Mouse (Mus musculus) bone marrow, adult 2 months (tissue): Measurements from ENCODE around the gene Slc9a8. TPM values are rescaled to one million over a fixed set of nuclear protein-coding genes. Genes with fewer than 3 reads are reported as not detected.

ENCODE experiments used
- H3K27ac ChIP-seq: fragments of 200-500 bp; 2 replicates; pipeline ENCODE4 v1.5.1; 2012; ENCODE audit warnings: low read depth, mild to moderate bottlenecking, control low read depth, inconsistent platforms, low read length; ENCODE audit not compliant: control insufficient read depth, poor library complexity, insufficient read depth
- H3K4me1 ChIP-seq: fragments of 200-500 bp; 2 replicates; pipeline ENCODE4 v1.6.1; 2011; ENCODE audit warnings: low read length; ENCODE audit not compliant: control insufficient read depth, insufficient read depth
- H3K4me3 ChIP-seq: fragments of 200-500 bp; replicated peaks from 2 replicates; pipeline ENCODE3; 2011; ENCODE audit warnings: mild to moderate bottlenecking, low read depth, low read length, control low read depth; ENCODE audit not compliant: control insufficient read depth
- CTCF ChIP-seq: fragments of 200-500 bp; IDR thresholded peaks from 2 replicates; pipeline ENCODE4 v1.5.1; 2011; ENCODE audit warnings: low read length, control low read depth; ENCODE audit not compliant: control insufficient read depth, insufficient read depth
- POLR2A ChIP-seq: fragments of 200-500 bp; IDR thresholded peaks from 2 replicates; pipeline ENCODE4 v1.6.1; 2011; ENCODE audit warnings: low read depth, mild to moderate bottlenecking, control low read depth, low read length, borderline replicate concordance; ENCODE audit not compliant: control insufficient read depth
- WGBS: fragments of 180-500 bp; shearing (Covaris S2); methylation state at CpG from one replicate; pipeline ENCODE4 v1.1.7; 2018; 5-methylcytosine and 5-hydroxymethylcytosine counted together
- polyA plus RNA-seq: library from polyadenylated mRNA; stranded (reverse); fragments of >200 nt; gene quantifications from 2 replicates; pipeline ENCODE4 v1.2.4, GENCODE M21; 2011; ENCODE audit warnings: low replicate concordance; ENCODE audit not compliant: missing spikeins, insufficient read depth, insufficient read length

Gene Slc9a8
- polyA plus RNA-seq, 1 experiment = 49.4 TPM

- Histone ChIP-seq H3K4me3 (no peak overlapping the region), H3K4me1 (peaks cover 2% of the 10 kb centered on the region), H3K27ac (no peak overlapping the region)
- TF ChIP-seq POLR2A (no peak), CTCF (no peak)
- 86% methylated on average over 4 of the region's 4 CpGs for WGBS
These were observed 87.1 kb downstream of the Slc9a8 start for GRCm38 (mm10) chr2:167508569-167508968.

- H3K4me3 ChIP-seq = no peak overlapping the region
- H3K4me1 ChIP-seq = peaks cover under 1% of the 10 kb centered on the region; the same call in 1 of the 2 replicates
- no peak for TF ChIP-seq POLR2A
- TF ChIP-seq CTCF = no peak
- H3K27ac ChIP-seq = no peak overlapping the region; the same call in 1 of the 2 replicates
- WGBS = 41% methylated on average over 3 of the region's 3 CpGs
These were observed 89.0 kb downstream of the Slc9a8 start for GRCm38 (mm10) chr2:167510485-167510884.

DNA sequence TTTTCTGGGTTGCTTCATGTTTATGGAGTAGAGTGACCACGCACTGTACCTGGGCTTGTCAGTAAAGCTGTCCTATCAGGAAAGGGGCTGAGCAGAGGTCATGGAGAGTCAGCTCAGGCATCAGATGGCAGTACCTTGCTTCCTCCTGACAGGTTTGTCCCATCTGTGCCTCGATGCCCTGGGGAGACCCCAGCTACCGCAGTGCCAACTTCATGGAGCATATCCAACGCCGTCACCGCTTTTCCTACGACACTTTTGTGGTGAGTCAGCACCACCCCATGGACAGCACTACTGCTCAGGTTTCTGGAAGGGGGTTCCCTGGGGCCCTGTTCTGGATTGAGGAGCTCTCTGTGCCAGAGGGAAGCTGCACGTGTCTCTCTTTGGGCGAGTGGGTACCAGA is 90.9 kb downstream of the Slc9a8 start:
- WGBS = 91% methylated on average over 9 of the region's 9 CpGs
- no peak for TF ChIP-seq CTCF
- TF ChIP-seq POLR2A = no peak

DNA sequence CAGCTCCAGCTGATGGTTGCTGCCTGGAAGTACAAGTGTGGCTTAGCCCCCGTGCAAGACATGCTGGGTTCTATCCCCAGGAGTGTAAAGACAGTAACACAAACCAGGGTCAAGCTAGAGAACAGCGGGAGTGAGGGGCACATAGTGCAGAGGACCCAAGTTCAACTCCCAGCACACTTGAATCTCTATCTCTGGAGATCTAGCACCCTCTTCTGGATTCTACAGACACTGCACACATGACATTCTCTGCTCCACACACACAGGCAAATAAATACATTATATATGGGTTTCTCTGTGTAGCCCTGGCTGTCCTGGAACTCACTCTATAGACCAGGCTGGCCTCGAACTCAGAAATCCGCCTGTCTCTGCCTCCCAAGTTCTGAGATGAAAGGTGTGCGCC is 91.5 kb downstream of the Slc9a8 start:
- Histone ChIP-seq H3K4me1 (no peaks in the 10 kb centered on the region; the same call in 1 of the 2 replicates), H3K4me3 (no peak overlapping the region), H3K27ac (no peak overlapping the region)
- 92% methylated on average over 5 of the region's 5 CpGs for WGBS
- peak; percentile 11; the same call in 1 of the 2 replicates for TF ChIP-seq CTCF
- TF ChIP-seq POLR2A = no peak

More for the DNA sequence above, 90.9 kb downstream of the Slc9a8 start:
- no peak overlapping the region for H3K27ac ChIP-seq
- no peak overlapping the region for H3K4me3 ChIP-seq
- H3K4me1 ChIP-seq = no peaks in the 10 kb centered on the region; the same call in 1 of the 2 replicates

DNA sequence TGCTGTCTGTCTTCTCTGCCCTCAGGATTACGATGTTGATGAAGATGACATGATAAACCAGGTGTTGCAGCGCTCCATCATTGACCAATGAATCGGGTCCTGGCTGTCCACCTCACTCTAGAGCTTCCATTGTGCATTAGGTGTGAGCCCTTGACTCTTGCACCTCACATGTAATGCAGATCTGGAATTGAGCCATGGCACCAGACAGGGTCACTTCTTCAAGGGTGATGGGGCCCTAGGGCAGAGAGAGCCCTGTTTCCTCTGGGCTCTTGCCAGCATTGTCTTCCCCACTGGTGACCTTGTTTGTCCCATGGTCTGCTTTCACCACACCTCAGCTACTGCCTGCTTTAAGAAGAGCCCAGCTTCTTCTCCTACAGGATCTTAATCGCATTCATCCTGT is 93.1 kb downstream of the Slc9a8 start:
- 96% methylated on average over 4 of the region's 4 CpGs for WGBS
- TF ChIP-seq CTCF (no peak), POLR2A (no peak)
- Histone ChIP-seq H3K4me1 (no peaks in the 10 kb centered on the region; the same call in 1 of the 2 replicates), H3K27ac (no peak overlapping the region), H3K4me3 (no peak overlapping the region)

- H3K27ac ChIP-seq = no peak overlapping the region
- no peak for TF ChIP-seq POLR2A
- no peak for TF ChIP-seq CTCF
- H3K4me1 ChIP-seq = no peaks in the 10 kb centered on the region; the same call in 1 of the 2 replicates
- WGBS = 77% methylated on average over 5 of the region's 5 CpGs
- no peak overlapping the region for H3K4me3 ChIP-seq
These were observed 94.2 kb downstream of the Slc9a8 start for GRCm38 (mm10) chr2:167515688-167516087.

GRCm38 (mm10) chr2:167519606-167520252 is 98.2 kb downstream of the Slc9a8 start:
- H3K4me1 ChIP-seq = no peaks in the 10 kb centered on the region
- H3K4me3 ChIP-seq = no peak overlapping the region
- WGBS = 81% methylated on average over 5 of the region's 5 CpGs
- no peak overlapping the region for H3K27ac ChIP-seq
- TF ChIP-seq POLR2A (no peak), CTCF (no peak)

Other genes with a start within 250 kb of the Slc9a8 start
- 0.45 TPM in 1 of 2 replicates, not detected in the other for gene Kcnb1, start 231.6 kb upstream of the Slc9a8 start, polyA plus RNA-seq
- 1.2 TPM in 2 replicates for gene Ptgis, start 181.1 kb upstream of the Slc9a8 start, polyA plus RNA-seq
- 3.7 and 5.7 TPM in 2 replicates for gene B4galt5, start 72.5 kb upstream of the Slc9a8 start, polyA plus RNA-seq
- 22.4 and 33.5 TPM in 2 replicates for gene Rnf114, start 70.9 kb downstream of the Slc9a8 start, polyA plus RNA-seq
- 4.9 and 9.1 TPM in 2 replicates for gene Spata2, start 71.2 kb downstream of the Slc9a8 start, polyA plus RNA-seq
- 1.9 TPM in 1 of 2 replicates, not detected in the other for gene Snai1, start 116.5 kb downstream of the Slc9a8 start, polyA plus RNA-seq
- gene Ube2v1, start 210.4 kb downstream of the Slc9a8 start, polyA plus RNA-seq = 73.5 and 124 TPM in 2 replicates
- not detected in 2 replicates for gene Gm20431, start 239.8 kb downstream of the Slc9a8 start, polyA plus RNA-seq